Mouse (Mus musculus) liver, postnatal 0 days (tissue): ENCODE results near the gene Mageb4. TPM values are rescaled to one million over a fixed set of nuclear protein-coding genes. Genes with fewer than 3 reads are reported as not detected.
"Not testable (repeated sequence)": the region's sequence is repeated elsewhere in the genome, so short reads cannot be mapped to it uniquely, and the experiment has no call there.

Experiments
- ATAC-seq: fragments of 200-750 bp; cut with Nextera tagmentation; 2 replicates; pipeline ENCODE4 v1.8.0; 2017; ENCODE audit warnings: mild to moderate bottlenecking, moderate library complexity
- DNase-seq: peaks from one replicate; pipeline ENCODE4 v3.0.0-alpha.2; 2016
- H3K27ac ChIP-seq: fragments of 300-500 bp; sonication (generic); 2 replicates; pipeline ENCODE4 v1.5.1; 2014; ENCODE audit warnings: antibody characterized with exemption, moderate library complexity, mild to moderate bottlenecking, low read depth
- H3K27me3 ChIP-seq: fragments of 300-500 bp; sonication (generic); 2 replicates; pipeline ENCODE4 v1.6.1; 2014; ENCODE audit warnings: low read length, control low read depth, mixed read lengths; ENCODE audit not compliant: insufficient read depth
- H3K36me3 ChIP-seq: fragments of 300-500 bp; sonication (generic); replicated peaks from 2 replicates; pipeline ENCODE4 v1.6.1; 2014; ENCODE audit warnings: mild to moderate bottlenecking, control low read depth, low read length, moderate library complexity, mixed read lengths; ENCODE audit not compliant: insufficient read depth
- H3K4me1 ChIP-seq: fragments of 300-500 bp; sonication (generic); 2 replicates; pipeline ENCODE4 v1.6.1; 2014; ENCODE audit warnings: antibody characterized with exemption, mild to moderate bottlenecking, control low read depth; ENCODE audit not compliant: insufficient read depth
- H3K4me2 ChIP-seq: fragments of 300-500 bp; sonication (generic); 2 replicates; pipeline ENCODE4 v1.6.1; 2014; ENCODE audit warnings: low read depth, mild to moderate bottlenecking, low read length, moderate library complexity, mixed read lengths
- H3K4me3 ChIP-seq: fragments of 300-500 bp; sonication (generic); 2 replicates; pipeline ENCODE4 v1.5.1; 2014; ENCODE audit warnings: low read depth, low read length
- H3K9ac ChIP-seq: fragments of 300-500 bp; sonication (generic); replicated peaks from 2 replicates; pipeline ENCODE4 v1.6.1; 2014; ENCODE audit warnings: mild to moderate bottlenecking, moderate library complexity
- H3K9me3 ChIP-seq: fragments of 300-500 bp; sonication (generic); 2 replicates; pipeline ENCODE4 v1.6.1; 2016; ENCODE audit warnings: mild to moderate bottlenecking, control low read depth, low read length, mixed read lengths
- CTCF ChIP-seq: sonication (generic); IDR thresholded peaks from 2 replicates; pipeline ENCODE4 v1.5.1; 2016; ENCODE audit warnings: antibody characterized with exemption, low read depth
- EP300 ChIP-seq: IDR thresholded peaks from 2 replicates; pipeline ENCODE4 v1.6.1; 2016; ENCODE audit warnings: antibody characterized with exemption, low read depth, mild to moderate bottlenecking
- WGBS: fragments of 180-500 bp; shearing (Covaris S2); extraction: QIAGEN DNeasy Blood & Tissue Kit; methylation state at CpG from one replicate; pipeline ENCODE4 v1.1.7; 2014; ENCODE audit not compliant: insufficient replicate concordance; 5-methylcytosine and 5-hydroxymethylcytosine counted together
- polyA plus RNA-seq: library from polyadenylated mRNA; unstranded; fragments of >200 nt; fragmentation: Nextera tagmentation; extraction: Ambion mirVana; gene quantifications from 2 replicates; pipeline ENCODE4 v1.2.1, GENCODE M21; 2015

Gene Mageb4
- polyA plus RNA-seq = not detected in 2 replicates

DNA sequence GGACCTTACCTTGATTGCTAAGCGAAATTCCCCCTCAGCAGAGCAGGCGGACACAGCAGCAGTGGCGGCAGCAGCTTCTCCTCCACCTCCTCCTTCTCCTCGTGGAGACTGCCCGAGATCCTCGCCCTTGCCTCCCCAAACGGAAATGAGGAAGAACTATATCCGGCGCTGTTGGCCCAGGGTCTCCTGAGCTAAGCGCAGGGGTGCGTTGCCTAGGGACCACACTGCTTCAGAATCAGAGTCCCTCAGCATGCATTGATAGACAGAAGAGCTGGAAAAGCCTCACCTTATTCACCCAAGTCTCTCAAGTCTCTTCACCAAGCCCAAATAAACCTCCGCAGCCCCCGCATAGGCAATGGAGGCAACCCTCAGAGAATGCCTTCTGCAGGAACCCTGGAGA lies at the start of gene Mageb4:
TSS of gene Mageb4 (minus strand) at position 101 of the 400 bp plus-strand sequence.
- not testable (repeated sequence) for H3K4me2 ChIP-seq, H3K27ac ChIP-seq, H3K36me3 ChIP-seq, H3K4me1 ChIP-seq, H3K27me3 ChIP-seq, H3K9me3 ChIP-seq, H3K4me3 ChIP-seq, H3K9ac ChIP-seq, DNase-seq, ATAC-seq
- WGBS = no CpG with 5 or more reads among the region's 13 CpGs

DNA sequence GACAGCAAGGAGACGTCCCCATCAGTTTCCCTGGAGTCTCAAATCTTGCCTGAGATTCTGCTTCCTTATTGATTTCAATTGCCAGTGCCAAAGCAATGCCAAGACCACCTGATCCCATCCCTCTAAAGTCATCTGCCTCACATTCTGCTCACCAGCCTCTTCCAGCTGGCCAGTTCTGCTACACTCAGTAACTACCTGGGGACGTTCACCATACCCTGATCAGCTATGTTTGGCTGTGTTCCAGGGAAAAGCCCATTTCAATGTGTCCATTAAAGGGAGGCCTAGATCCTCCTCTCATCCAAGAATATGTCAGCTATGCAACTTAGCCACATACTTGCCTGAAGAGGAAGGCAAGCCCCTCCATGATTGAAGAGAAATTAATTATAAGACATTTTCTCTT lies 20.3 kb downstream of the Mageb4 start:
- not testable (repeated sequence) for H3K9ac ChIP-seq, H3K27me3 ChIP-seq, H3K27ac ChIP-seq, DNase-seq, H3K4me1 ChIP-seq, H3K4me3 ChIP-seq, H3K36me3 ChIP-seq, H3K9me3 ChIP-seq, H3K4me2 ChIP-seq, ATAC-seq
- WGBS = 29% methylated on average over 1 of the region's 2 CpGs

DNA sequence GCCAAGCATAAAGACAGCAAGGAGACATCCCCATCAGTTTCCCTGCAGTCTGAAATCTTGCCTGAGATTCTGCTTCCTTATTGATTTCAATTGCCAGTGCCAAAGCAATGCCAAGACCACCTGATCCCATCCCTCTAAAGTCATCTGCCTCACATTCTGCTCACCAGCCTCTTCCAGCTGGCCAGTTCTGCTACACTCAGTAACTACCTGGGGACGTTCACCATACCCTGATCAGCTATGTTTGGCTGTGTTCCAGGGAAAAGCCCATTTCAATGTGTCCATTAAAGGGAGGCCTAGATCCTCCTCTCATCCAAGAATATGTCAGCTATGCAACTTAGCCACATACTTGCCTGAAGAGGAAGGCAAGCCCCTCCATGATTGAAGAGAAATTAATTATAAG lies 58.9 kb downstream of the Mageb4 start:
- not testable (repeated sequence) for DNase-seq, H3K36me3 ChIP-seq, H3K27me3 ChIP-seq, H3K4me3 ChIP-seq, ATAC-seq, H3K27ac ChIP-seq, H3K4me2 ChIP-seq, H3K9ac ChIP-seq, H3K9me3 ChIP-seq, H3K4me1 ChIP-seq
- WGBS = no CpG with 5 or more reads among the region's 1 CpGs

DNA sequence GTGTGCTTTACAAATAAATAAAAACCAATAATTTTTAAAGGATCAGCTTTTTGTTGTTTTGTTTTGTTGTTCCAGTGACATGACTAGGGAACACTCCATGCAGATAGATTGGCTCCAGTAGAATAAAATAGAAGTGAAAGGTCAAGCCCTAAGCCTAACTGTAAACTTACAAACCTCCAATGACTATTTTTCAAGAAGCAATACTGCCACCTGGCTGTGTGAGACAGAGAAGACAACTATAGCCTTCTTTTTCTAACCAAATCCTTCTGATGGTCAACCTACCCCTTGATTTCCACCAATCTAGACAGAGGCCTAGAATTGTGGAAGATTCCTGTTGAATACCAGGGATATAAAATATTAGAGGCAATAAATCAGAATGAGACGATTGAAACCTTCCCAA lies 67.6 kb downstream of the Mageb4 start:
- no CpG with 5 or more reads among the region's 1 CpGs for WGBS
- TF ChIP-seq EP300 (no peak), CTCF (no peak)

More for the DNA sequence above, 67.6 kb downstream of the Mageb4 start:
- Histone ChIP-seq H3K4me1 (no peaks in the 10 kb centered on the region), H3K9ac (no peak overlapping the region), H3K27me3 (no peaks in the 10 kb centered on the region), H3K36me3 (no peaks in the 10 kb centered on the region), H3K4me3 (no peak overlapping the region), H3K27ac (no peak overlapping the region), H3K9me3 (no peaks in the 10 kb centered on the region), H3K4me2 (no peak overlapping the region)
- DNase-seq = no peak
- ATAC-seq = no peak

Other genes starting within 250 kb of the Mageb4 start
- not detected in 2 replicates for gene Nr0b1, start 113.3 kb downstream of the Mageb4 start, polyA plus RNA-seq